Mouse (Mus musculus) naive thymus-derived CD4-positive, alpha-beta T cell, adult 2 months (primary cell): ENCODE measurements around the gene Prmt8.

Experiments used
- DNase-seq: peaks from one replicate; pipeline ENCODE4 v3.0.0-alpha.2; 2011; ENCODE audit warnings: low read depth

The Prmt8 gene

DNA sequence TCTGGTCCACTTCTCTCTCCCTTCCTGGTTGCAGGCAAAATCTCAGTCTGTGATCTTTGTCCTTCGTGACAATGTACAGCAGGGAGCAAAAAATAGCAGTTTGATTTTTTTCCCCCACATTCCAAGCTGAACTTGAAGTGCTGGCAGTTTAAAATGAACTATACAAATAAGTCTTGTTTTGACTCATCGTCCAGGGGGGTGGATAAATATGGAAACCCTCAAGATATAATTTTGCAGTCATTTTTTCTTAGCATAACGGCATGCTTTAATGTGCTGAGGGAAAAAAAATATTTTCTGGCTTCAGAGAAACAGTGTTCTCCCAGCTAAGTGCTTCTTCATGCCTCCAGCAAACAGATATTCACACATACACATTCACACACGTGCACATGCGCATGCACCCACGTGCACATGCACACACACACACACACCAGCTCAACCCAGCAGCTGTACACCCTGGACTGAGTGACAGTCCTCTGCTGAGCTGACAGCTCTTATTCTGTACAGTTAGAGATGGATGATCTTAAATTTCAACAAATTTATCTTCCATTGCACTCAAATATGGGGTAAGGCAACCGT is 107.5 kb downstream of the Prmt8 start:
- no peak for DNase-seq

DNA sequence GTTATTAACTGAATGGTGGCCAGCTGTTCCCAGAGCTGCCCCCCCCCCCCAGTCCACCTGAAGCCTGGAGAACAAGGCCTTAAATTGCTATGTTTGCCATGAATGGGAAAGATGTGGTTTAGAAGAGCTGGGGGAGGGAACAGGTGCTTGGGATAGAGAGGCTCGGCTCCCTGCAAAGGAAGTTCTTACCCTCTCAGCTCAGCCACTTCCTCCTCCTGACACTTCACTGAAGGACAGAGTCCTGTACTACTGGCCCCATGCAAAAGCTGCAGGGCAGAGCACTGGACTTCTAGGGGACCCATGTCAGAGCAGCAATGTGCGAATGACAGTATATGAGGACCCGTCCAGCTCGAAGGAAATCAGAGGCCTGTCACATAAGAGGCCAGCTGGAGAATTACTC is 109.3 kb downstream of the Prmt8 start:
- DNase-seq: no peak

DNA sequence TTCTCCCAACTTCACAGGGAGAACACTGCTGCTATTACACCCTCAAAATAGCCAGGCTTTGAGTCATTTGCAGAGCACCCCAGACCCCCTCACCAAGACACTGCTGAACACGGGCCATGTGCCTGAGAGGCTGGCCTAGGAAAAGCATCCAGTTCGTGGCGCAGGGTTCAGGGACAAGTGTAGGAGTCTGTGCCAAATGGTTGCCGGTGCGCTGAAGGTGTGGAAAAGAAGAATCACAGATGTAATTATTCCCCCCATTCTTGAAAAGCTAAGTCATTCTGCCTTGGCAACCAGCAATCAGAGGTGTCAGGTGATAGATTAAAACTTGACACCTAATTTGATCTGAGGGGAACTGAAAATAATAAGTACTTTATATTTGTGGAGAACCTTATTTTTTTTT is 109.8 kb downstream of the Prmt8 start:
- DNase-seq: no peak

DNA sequence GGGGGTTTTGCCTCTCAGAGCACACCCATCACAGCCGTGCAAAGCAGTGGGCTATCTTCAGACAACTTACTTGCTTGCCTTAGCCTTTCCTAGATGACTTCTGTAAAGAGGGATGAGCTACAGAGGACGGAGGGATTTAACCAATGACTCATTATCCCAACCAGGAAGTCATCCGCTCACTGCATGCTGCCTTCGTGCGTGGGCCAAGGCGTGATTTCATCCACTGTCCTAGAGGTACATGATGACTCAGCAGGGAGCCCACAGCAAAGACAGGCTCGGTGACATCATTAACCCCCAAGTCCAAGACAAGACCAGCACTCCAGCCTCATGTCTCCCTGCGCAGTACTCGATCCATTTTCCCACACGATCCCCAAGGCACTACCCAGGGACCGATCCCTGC is 112.1 kb downstream of the Prmt8 start:
- no peak for DNase-seq

DNA sequence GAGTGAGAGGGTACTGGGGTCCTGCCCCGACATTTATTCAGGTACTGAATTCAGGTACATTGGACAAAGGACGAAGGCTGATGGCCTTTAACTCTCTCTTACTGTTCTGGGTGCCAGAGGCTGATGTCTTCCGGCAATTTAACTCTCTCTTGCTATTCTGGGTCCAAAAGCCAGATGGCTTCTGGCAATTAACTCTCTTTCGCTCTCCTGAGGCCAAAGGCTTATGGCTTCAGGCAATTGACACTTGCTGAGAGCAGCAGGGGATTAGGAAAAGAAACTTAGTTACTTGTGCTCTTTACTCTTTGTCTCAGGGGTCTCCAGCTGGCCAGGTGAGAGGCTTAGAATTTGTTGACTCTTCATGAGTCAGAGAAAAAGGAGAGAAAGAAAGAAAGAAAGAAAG is 113.3 kb downstream of the Prmt8 start:
- DNase-seq: no peak

DNA sequence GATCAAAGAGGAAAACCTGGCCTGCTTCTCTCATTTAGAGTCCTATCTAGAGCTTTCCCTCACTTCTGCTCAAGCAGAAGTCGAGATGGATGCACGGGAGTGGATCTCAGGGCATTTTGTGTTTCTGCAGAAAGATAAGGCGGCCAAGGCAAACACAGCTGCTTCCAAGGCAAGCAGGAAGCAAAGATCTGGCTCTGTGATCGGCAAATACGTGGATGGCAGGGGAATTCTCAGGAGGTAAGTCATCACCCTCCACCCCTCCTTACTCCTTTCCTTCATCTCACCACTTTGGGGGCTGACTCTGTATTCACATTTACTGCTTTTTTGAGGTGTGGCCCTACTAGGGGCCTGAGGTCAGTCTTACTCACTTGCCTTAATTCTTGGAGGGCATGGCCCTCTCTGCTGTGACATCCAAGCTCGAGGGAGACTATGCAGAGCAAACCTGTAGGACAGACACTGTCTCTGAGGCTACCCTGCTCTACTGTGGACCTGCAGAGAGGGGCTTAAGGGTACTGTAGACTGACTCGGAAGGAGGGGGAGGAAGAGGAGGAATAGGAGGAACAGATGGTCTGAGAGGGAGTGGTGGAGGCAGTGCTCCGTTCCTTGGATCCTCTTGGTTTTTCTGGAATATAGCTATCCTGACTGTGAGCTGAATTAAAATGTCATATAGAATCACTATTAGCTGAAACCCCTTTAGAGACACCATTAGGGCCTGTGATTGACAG is 128.0 kb downstream of the Prmt8 start:
- no peak for DNase-seq
